Mouse (Mus musculus): Measurements from ENCODE around the gene Pfkfb3. TPM values are rescaled to one million over a fixed set of nuclear protein-coding genes. Genes with fewer than 3 reads are reported as not detected.

The Pfkfb3 gene
- polyA plus RNA-seq, 1 experiment from 2014 or later = 17.9 TPM

DNA sequence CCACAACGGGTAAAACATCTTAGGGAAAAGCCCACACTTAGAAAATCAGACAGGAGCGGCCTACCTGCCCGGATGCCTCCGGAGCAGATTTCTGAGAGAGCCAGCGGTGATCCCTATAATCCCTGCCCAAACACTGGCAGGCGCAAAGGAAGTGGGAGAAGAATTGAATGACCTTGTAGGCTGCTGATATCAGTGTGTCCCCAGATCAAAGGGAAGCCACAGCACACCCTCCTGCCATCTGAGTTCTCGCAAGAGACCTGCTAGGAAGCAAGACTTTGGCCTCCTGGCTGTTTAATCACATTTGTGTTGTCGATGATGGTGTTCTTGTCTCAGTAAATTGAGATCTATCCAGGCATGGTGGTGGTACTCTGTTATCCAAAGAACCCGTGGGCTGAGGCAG is 33.1 kb downstream of the Pfkfb3 start:
- H3K4me1 ChIP-seq (replicated peaks; ENCODE audit: control insufficient read depth, insufficient read depth, low read length) = no peaks in the 10 kb centered on the region
- no peak overlapping the region for H3K27ac ChIP-seq (ENCODE audit: low read length)
- no peak for ATAC-seq (ENCODE audit: low read depth)
- H3K36me3 ChIP-seq (ENCODE audit: control insufficient read depth, insufficient read depth, low read length) = no peaks in the 10 kb centered on the region
- WGBS = 56% methylated on average over 9 of the region's 9 CpGs
- H3K9me3 ChIP-seq (ENCODE audit: control insufficient read depth, low read length) = no peaks in the 10 kb centered on the region
- H3K9ac ChIP-seq (ENCODE audit: low read length) = no peak overlapping the region
- H3K4me3 ChIP-seq (ENCODE audit: low read length) = no peak overlapping the region
- no peak overlapping the region for H3K4me2 ChIP-seq (ENCODE audit: low read depth, low read length)
- no peaks in the 10 kb centered on the region for H3K27me3 ChIP-seq (ENCODE audit: control insufficient read depth, insufficient read depth, low read depth, low read length)

- Histone ChIP-seq H3K27me3 (ENCODE audit: control insufficient read depth, insufficient read depth, low read depth, low read length) (no peaks in the 10 kb centered on the region), H3K36me3 (ENCODE audit: control insufficient read depth, insufficient read depth, low read length) (no peaks in the 10 kb centered on the region), H3K4me3 (ENCODE audit: low read length) (no peak overlapping the region), H3K4me2 (ENCODE audit: low read depth, low read length) (no peak overlapping the region), H3K27ac (ENCODE audit: low read length) (no peak overlapping the region), H3K4me1 (replicated peaks; ENCODE audit: control insufficient read depth, insufficient read depth, low read length) (no peaks in the 10 kb centered on the region), H3K9ac (ENCODE audit: low read length) (no peak overlapping the region), H3K9me3 (ENCODE audit: control insufficient read depth, low read length) (no peaks in the 10 kb centered on the region)
- WGBS = 71% methylated on average over 3 of the region's 3 CpGs
- ATAC-seq (ENCODE audit: low read depth) = no peak
Observed at GRCm38 (mm10) chr2:11515828-11516227, 38.0 kb downstream of the Pfkfb3 start.

DNA sequence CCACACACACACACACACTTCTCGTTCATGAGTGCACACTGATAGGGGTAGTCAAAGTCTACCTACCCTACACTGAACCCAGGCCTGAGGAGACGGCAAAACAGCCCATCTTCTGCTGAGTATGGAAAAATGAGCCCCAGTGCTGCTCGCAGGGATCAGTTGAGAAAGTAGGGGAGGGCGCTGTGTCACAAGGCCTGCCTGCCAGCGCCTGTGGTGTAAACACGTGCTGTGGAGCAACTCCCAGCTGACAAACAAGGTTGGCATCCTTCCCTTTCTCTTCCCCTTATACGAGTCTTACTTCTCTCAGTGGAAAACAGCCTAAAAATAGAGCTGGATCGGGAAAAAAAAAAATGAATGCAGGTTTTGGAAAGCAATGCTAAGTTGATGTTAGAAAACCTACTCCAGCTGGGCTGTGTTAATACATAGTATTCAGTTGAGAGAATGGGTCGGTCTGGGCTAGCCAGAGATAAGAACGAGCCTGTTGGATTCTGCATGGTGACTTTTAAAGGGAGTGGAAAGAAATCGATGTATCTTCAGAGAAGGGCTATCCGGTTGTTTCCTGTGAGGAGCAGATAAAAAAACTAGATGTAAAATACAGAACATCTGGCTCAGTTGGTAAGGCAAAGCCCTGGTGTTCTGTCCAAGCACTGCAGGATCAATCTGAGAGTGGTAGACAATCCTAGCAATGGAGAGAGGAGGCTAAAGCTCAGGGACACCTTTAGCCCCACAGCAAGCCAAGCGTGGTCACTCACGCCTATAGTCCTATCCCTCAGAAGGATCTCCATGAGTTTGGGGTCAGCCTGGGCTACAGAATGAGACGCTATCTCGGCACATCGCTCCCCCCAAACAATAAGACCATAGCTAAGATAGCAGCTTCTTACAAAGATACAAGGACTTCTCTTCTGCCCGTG is 40.6 kb downstream of the Pfkfb3 start:
- WGBS = 50% methylated on average over 18 of the region's 18 CpGs
- Histone ChIP-seq H3K36me3 (ENCODE audit: control insufficient read depth, insufficient read depth, low read length) (no peaks in the 10 kb centered on the region), H3K4me2 (ENCODE audit: low read depth, low read length) (no peak overlapping the region), H3K4me3 (ENCODE audit: low read length) (no peak overlapping the region), H3K4me1 (replicated peaks; ENCODE audit: control insufficient read depth, insufficient read depth, low read length) (no peaks in the 10 kb centered on the region), H3K9me3 (ENCODE audit: control insufficient read depth, low read length) (no peaks in the 10 kb centered on the region), H3K27me3 (ENCODE audit: control insufficient read depth, insufficient read depth, low read depth, low read length) (no peaks in the 10 kb centered on the region), H3K9ac (ENCODE audit: low read length) (no peak overlapping the region), H3K27ac (ENCODE audit: low read length) (peak overlapping the region; percentile 47)
- peak; percentile 92 for ATAC-seq (ENCODE audit: low read depth)

GRCm38 (mm10) chr2:11512127-11512526 is 41.8 kb downstream of the Pfkfb3 start:
- Histone ChIP-seq H3K27me3 (ENCODE audit: control insufficient read depth, insufficient read depth, low read depth, low read length) (no peaks in the 10 kb centered on the region), H3K27ac (ENCODE audit: low read length) (no peak overlapping the region), H3K4me3 (ENCODE audit: low read length) (no peak overlapping the region), H3K4me2 (ENCODE audit: low read depth, low read length) (no peak overlapping the region), H3K9ac (ENCODE audit: low read length) (no peak overlapping the region), H3K9me3 (ENCODE audit: control insufficient read depth, low read length) (no peaks in the 10 kb centered on the region), H3K36me3 (ENCODE audit: control insufficient read depth, insufficient read depth, low read length) (no peaks in the 10 kb centered on the region), H3K4me1 (replicated peaks; ENCODE audit: control insufficient read depth, insufficient read depth, low read length) (no peaks in the 10 kb centered on the region)
- WGBS = 88% methylated on average over 1 of the region's 1 CpGs
- ATAC-seq (ENCODE audit: low read depth) = no peak

DNA sequence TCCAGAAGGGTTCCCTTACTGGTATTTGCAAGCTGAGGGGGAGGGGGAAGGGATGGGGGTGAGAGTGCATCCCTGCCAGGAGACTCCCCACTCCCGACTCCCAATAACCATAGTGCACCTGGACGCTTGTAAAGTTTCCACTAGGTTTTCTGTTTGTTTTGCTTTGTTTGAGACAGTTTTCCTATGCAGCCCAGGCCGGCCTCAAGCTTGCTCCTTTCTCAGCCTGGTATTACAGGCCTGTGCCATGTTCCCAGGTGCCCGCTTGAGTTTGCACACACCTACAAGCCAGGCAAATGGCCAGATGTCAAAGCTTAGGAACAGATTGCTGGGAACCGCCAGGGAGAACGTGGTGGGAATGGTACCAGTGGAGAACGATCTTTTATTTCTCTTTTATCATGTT is 50.1 kb downstream of the Pfkfb3 start:
- ATAC-seq (ENCODE audit: low read depth) = no peak
- Histone ChIP-seq H3K9ac (ENCODE audit: low read length) (peak overlapping the region; percentile 73), H3K4me2 (ENCODE audit: low read depth, low read length) (peak overlapping the region; percentile 93), H3K36me3 (ENCODE audit: control insufficient read depth, insufficient read depth, low read length) (no peaks in the 10 kb centered on the region), H3K27ac (ENCODE audit: low read length) (peak overlapping the region; percentile 93), H3K9me3 (ENCODE audit: control insufficient read depth, low read length) (no peaks in the 10 kb centered on the region), H3K4me1 (replicated peaks; ENCODE audit: control insufficient read depth, insufficient read depth, low read length) (peaks cover 21% of the 10 kb centered on the region), H3K27me3 (ENCODE audit: control insufficient read depth, insufficient read depth, low read depth, low read length) (no peaks in the 10 kb centered on the region), H3K4me3 (ENCODE audit: low read length) (peak overlapping the region; percentile 74)
- WGBS = 28% methylated on average over 7 of the region's 7 CpGs

GRCm38 (mm10) chr2:11502901-11503431 is 50.9 kb downstream of the Pfkfb3 start:
- Histone ChIP-seq H3K27ac (ENCODE audit: low read length) (peak overlapping the region; percentile 93), H3K4me1 (replicated peaks; ENCODE audit: control insufficient read depth, insufficient read depth, low read length) (peaks cover 25% of the 10 kb centered on the region), H3K9ac (ENCODE audit: low read length) (peak overlapping the region; percentile 73), H3K27me3 (ENCODE audit: control insufficient read depth, insufficient read depth, low read depth, low read length) (no peaks in the 10 kb centered on the region), H3K4me2 (ENCODE audit: low read depth, low read length) (peak overlapping the region; percentile 93), H3K36me3 (ENCODE audit: control insufficient read depth, insufficient read depth, low read length) (no peaks in the 10 kb centered on the region; the same call in 1 of the 2 replicates), H3K4me3 (ENCODE audit: low read length) (peak overlapping the region; percentile 74), H3K9me3 (ENCODE audit: control insufficient read depth, low read length) (no peaks in the 10 kb centered on the region)
- peak; percentile 75 for ATAC-seq (ENCODE audit: low read depth)
- under 1% methylated on average over 39 of the region's 39 CpGs for WGBS

GRCm38 (mm10) chr2:11502255-11502765 is 51.6 kb downstream of the Pfkfb3 start:
- peaks cover 25% of the 10 kb centered on the region for H3K4me1 ChIP-seq (replicated peaks; ENCODE audit: control insufficient read depth, insufficient read depth, low read length)
- peak overlapping the region; percentile 73 for H3K9ac ChIP-seq (ENCODE audit: low read length)
- peak overlapping the region; percentile 93 for H3K4me2 ChIP-seq (ENCODE audit: low read depth, low read length)
- WGBS = 0% methylated on average over 15 of the region's 15 CpGs
- H3K9me3 ChIP-seq (ENCODE audit: control insufficient read depth, low read length) = no peaks in the 10 kb centered on the region
- peak overlapping the region; percentile 93 for H3K27ac ChIP-seq (ENCODE audit: low read length)
- no peaks in the 10 kb centered on the region; the same call in 1 of the 2 replicates for H3K36me3 ChIP-seq (ENCODE audit: control insufficient read depth, insufficient read depth, low read length)
- H3K4me3 ChIP-seq (ENCODE audit: low read length) = peak overlapping the region; percentile 74
- peak; percentile 23 for ATAC-seq (ENCODE audit: low read depth)
- no peaks in the 10 kb centered on the region for H3K27me3 ChIP-seq (ENCODE audit: control insufficient read depth, insufficient read depth, low read depth, low read length)

- Histone ChIP-seq H3K9me3 (ENCODE audit: control insufficient read depth, low read length) (no peaks in the 10 kb centered on the region), H3K4me1 (replicated peaks; ENCODE audit: control insufficient read depth, insufficient read depth, low read length) (peaks cover 29% of the 10 kb centered on the region), H3K27ac (ENCODE audit: low read length) (peak overlapping the region; percentile 93), H3K4me3 (ENCODE audit: low read length) (peak overlapping the region; percentile 74), H3K36me3 (ENCODE audit: control insufficient read depth, insufficient read depth, low read length) (no peaks in the 10 kb centered on the region; the same call in 1 of the 2 replicates), H3K27me3 (ENCODE audit: control insufficient read depth, insufficient read depth, low read depth, low read length) (no peaks in the 10 kb centered on the region), H3K4me2 (ENCODE audit: low read depth, low read length) (peak overlapping the region; percentile 93), H3K9ac (ENCODE audit: low read length) (peak overlapping the region; percentile 81)
- ATAC-seq (ENCODE audit: low read depth) = peak; percentile 82
- under 1% methylated on average over 71 of the region's 76 CpGs for WGBS
Observed at GRCm38 (mm10) chr2:11501301-11502254, 52.3 kb downstream of the Pfkfb3 start.

All from lung, embryonic 16.5 days (tissue).